Mouse (Mus musculus) left cerebral cortex, postnatal 25 days (tissue): ENCODE data around the gene Tmc3. TPM values are rescaled to one million over a fixed set of nuclear protein-coding genes. Genes with fewer than 3 reads are reported as not detected.

ENCODE experiments used
- DNase-seq, 2 experiments: peaks; one replicate each; pipeline ENCODE4 v3.0.0; 2022; ENCODE audit warnings: low spot score in 2 of 2, mixed read lengths in 1 of 2
- intact Hi-C: fragments of 180-260 bp; cut with DNase I; formaldehyde crosslinking; loops from one replicate; pipeline ENCODE4 v1.15.1; 2025
- total RNA-seq, 2 experiments: library from RNA; stranded (reverse); gene quantifications; 2 replicates each; pipeline ENCODE4 v1.2.3; 2021

Gene Tmc3
- total RNA-seq, 2 experiments from 2014 or later: 0.07 to 0.14 TPM

DNA sequence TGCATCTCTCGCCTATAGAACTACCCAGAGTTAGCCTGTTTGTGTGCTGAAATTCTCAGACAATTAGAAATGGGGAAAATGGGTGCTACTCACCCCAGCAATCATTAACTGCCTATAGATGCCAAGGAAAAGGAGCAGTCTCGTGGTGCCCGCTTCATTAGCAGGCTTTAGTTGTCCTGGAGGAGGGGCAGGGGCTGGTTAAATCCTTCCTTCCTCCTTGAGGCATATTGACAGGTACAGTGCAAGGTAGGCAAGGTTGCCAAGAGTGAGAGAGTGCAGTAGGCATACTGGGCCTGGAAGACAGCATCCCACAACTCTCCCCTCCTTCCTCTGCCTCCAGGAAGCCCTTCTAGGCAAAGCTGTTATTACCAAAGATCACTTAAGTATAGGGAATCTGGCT, 9.3 kb downstream of the Tmc3 start:
- DNase-seq: no peak
- intact Hi-C loops: no loop called here

DNA sequence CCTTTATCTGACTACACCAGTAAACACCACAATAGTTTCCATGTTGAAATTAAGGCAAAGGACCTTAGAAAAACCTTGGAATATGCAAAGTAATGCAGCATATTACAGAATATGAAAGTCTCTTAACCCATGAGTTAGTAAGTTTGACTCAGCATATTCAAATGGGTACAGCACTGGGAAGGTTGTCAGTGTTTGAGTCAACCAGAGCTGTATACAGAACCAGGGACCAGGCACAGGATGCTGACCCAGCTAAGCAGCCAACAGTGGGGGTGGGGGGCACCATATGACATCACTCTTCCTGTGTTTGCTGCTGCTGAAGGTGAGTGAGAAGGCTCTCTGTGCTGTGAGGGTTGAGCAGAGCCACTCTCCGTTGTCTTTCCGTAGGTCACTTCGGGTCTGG, 12.3 kb downstream of the Tmc3 start:
- intact Hi-C loops: no loop called here

DNA sequence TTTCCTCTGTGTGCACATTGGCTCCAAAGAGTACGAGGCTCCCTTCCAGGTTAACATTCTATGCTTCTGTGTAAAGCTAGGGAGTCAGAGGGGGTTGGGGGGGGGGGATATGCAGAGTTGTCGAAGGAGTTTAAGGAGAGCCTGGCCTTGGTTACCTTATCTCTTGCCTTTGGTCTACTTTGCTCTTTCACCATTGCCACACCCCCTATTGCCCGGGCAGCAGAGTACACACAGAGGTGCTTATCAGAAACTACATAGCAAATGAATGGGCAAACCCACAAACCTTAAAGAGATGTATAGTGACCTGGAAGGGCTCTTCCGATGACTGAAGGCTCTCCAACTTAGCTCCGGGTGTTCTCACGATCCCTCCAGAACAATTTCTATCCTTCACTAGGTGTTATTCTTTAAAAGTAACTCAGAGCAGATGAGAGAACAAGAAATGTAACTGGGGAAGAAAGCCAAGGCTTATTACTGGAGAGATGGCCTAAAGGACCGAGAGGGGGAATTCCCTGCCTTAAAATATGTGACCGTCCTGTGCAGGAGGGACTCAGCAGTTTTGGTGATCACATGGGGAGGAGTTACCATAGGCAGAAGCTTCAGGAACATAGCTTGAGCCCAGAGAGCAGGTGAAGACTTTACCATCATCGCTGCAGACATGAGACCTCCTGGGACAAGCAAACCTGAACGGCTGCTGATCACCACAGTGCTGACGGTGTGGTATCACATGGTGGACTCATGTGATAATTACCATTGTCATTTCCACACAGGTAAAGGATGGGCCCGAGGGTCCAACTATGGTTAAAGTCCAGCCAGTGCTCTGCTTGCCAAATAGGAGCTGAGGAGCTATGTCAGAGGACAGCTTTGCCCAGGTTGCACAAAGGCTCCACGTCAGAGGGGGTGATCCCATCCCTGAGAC, 14.5 kb downstream of the Tmc3 start:
- intact Hi-C loops: no loop called here
- DNase-seq: no peak

More for the DNA sequence above, 12.3 kb downstream of the Tmc3 start:
- no peak for DNase-seq

DNA sequence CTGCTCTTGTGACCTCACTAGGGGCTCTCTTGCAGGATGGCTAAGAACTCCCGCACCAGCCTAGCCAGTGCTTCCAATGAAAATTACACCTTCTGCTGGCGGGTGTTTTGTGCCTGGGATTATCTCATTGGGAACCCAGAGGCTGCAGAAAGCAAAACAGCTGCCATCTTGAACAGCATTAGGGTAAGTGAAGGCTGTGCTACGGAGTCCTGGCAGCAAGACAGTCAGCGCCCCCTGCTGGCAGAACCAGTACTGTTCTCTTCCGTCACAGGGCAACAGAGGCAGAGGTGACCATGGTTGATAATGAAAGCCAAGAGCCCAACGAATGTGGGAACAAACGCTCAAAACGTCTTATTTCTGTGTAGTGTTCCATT, 15.2 kb downstream of the Tmc3 start:
- intact Hi-C loops: loop anchor here (2.0 kb wide), 1 partner anchor 31 kb away; no protein-coding TSS in a partner anchor
- DNase-seq: peak in 1 of 2 experiments; percentile 17

DNA sequence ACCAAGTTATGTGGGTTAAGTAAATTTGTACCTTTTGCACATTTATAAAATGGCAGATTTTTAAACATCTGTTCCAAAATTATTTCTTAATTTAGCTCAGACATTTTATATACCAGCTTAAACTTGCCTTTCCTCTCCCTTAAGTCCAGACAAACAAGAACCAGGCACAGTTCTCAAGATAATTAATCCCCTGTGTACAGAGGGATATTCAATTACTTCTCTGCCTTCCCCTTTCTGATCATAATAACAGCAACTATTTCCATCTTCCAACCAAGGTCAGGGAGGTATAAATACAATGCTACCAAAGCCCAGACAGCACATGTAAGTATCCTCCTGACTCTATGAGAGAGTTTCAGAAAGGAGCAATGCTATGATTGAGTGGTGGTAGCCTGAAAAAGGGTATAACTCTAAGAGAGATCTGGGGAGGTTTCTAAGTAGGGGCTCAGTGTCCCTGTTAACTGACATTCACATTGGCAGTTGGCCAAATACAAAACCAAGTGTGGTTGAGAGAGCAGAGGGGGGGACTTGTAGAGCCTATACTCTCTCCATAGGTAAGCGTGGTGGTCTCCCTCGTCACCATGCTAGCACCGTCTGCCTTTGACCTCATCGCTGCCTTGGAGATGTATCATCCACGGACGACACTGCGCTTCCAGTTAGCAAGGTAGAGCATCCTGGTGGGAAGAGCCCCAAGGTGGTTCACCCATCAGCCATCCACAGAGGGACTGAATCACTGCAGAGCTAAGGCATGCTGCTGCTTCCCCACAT, 19.6 kb downstream of the Tmc3 start:
- intact Hi-C loops: no loop called here
- DNase-seq: no peak

DNA sequence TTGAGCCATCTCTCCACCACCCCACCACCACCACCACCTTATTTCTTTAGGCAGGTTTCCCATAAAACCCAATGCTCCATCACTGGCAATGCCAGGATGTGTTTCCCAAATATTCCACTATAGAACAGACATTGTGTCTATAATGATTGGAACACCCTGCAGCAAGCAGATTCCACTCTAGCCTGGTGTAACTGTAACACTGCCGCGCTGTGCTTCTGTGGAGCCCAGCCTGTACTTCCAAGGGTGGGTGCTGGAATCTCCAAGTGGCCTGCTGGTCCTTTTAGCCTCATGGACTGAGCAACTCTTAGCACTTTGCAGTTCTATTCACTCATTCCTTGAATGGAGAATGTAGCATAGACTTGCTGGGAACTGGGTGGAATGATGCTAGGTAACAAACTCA, 22.1 kb downstream of the Tmc3 start:
- no peak for DNase-seq
- intact Hi-C loops: no loop called here

DNA sequence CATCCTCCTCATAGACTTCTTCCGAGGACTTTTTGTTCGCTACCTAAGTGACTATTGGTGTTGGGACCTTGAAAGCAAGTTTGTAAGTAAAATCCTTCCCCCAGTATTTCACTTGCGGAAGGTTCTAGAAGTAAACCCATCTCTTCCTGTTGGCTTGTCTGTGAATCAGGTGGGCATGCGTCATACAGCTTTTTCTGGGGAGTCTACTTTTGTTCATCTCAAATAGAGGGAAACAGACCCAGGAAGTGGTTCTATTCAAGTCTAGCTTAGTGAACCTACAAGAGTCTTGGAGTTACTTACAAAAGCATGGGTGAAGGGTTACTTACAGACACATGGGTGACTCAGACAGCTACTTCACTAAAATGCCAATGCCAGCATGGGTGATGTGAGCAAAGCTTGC, 25.2 kb downstream of the Tmc3 start:
- DNase-seq: no peak
- intact Hi-C loops: no loop called here

DNA sequence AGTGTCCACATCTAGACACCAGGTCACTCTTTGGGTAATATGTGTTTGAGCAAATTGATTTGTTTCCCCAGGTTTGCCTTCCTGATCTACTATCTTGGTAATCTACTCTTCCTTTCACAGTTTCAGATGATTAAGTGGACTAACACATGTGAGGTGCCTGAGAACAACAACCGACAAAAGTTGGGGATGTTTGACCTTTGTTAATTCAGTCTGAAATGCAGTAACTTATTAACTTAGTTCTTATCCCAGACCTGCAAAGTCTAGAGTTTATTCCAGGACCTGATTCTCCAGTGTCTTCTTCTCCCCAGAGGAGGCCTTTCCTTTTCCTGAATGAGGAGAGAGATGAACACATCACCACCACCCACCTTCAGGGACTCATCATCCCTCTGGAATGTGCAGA, 27.2 kb downstream of the Tmc3 start:
- intact Hi-C loops: no loop called here
- no peak for DNase-seq

DNA sequence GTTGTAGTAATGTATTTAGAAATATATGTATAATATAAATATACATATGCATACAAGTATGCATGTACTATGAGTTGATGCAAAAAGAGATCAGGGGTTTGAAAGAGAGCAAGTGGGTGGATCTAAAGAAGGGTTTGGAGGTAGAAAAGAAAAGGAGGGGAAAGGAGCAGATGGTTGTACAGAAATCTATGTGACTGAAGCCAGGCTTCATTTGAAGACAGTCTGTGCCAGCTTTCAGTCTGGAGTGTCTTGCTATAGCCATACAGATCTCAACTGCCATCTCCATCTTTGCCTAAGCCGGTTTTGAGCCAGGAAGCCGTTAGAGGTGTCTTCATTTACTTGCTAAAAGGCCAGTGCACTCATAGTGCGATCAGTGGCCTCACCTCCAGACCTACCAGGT, 30.5 kb downstream of the Tmc3 start:
- peak in 1 of 2 experiments; percentile 70 for DNase-seq
- intact Hi-C loops: no loop called here

DNA sequence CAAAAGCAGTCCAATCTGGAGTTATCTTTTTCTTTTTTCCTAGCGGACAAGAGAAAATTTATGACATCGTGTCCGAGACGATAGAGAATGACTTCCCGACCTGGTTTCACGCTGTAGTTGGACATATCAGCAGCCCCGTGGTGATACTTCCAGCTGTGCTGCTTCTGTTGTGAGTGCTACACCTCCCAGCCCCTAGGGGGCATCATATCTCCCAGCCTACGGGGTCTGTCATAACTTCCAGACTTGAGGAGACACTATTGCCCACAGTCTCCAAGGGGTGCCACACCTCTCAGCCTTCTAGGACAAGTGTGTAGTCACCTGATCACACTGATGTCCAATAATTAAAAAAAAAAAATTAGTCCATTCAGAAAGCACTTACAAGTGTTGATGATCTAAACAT, 31.1 kb downstream of the Tmc3 start:
- DNase-seq: no peak
- intact Hi-C loops: no loop called here

DNA sequence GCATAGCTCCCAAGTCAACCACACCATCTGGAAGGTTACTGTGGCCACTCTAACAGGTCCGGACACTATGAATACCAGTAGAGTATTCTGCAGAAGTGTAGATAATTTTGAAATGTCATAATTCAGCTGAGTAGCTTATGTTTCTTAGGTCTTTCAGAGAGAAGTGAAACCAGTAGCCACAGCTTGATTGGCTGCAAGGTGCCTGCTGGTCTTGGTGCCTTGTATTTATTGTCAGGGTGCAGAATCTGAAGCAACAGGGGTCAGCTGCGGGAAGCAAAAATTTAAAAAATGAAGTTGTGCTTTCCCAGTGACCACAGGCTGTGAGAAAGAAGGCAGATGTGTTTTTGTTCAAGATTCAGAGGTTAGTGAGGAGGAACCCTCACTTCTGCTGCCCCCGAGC, 31.5 kb downstream of the Tmc3 start:
- intact Hi-C loops: no loop called here

DNA sequence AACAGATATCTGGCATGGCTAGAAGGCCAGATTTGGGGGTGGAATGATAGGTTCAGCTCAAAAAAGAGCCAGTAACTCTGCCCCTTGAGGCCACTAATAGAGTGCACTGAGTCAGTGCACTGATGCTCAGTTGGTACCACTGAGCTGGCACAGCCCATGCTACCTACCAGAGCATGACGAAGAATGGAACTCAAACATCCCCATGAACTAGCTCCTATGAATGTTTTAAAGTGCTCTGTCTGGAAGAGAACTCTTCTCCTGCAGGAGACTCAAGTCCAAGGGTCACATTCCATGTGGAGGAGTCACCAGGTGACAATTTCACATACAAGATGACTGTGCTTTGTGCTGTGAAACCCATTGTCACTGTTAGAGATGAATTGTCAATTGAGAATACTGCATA, 34.0 kb downstream of the Tmc3 start:
- intact Hi-C loops: no loop called here
- DNase-seq: no peak

More for the DNA sequence above, 31.5 kb downstream of the Tmc3 start:
- no peak for DNase-seq

DNA sequence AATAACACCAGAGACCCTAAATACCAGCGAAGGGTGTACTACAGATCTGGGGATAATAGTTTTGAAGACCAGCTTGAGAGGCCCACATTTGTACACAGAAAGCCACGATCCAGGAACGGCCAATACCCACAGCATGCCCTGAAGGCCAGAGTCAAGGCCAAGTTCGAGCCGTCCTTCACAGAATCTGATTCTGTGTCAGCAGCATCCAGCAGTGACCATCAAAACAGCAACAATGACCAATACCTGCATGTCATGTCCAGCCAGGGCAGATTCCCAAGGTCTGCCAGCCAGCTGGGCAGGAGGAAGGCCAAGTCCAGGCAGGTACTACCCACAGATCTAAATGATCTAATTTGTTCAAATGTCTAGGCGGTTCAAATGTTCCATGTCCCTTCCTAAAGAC, 37.9 kb downstream of the Tmc3 start:
- DNase-seq: no peak
- intact Hi-C loops: no loop called here

DNA sequence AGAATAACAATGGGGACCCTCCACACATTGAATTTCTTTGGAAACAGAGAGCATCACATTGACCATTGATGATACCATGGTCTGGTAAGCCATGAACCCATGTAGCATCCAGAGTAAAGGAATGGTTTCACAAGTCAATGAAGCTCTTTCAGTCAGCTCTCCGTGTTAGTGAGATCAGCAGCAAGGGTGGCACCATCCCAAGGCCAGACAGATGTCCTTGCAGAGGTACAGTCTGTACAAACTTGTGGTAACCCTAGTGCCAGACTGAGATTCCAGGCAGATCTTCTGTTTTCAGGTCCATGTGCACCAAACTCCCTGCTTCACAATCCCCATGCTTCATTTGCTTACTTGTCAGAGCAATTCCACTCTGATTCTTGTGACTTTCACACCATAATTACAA, 39.3 kb downstream of the Tmc3 start:
- intact Hi-C loops: no loop called here
- DNase-seq: no peak

DNA sequence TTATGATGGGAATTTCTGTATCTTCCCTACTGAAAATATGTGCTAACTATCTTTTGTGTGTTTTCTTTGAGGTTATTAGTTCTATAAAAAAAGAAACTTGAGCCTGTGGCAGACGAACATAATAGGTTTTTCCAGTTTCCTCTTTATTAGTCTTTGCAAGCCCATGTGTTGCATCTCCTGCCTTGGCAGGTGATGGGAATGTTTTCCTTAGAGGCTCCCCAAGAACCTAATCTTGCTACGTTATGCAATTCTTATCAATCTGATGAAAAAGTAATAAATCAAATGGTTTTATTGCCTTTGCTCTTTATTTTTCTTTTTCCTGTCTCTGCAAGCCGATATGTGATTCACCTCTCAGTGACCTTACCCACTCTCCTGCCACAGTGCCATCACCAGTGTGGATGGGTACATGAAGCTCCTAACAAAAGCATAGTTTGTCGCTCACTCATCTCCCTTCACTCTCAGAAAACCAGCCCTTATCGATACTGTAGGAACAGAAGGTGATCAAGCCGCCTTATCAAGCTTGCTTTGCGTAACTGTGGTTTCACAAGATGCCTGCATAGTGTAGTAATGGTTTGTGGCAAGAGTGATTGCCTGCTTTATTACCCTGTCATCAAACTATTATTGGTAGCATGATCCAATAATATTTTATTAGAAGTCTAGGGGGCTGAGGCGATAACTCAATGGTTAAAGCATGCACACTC, 42.0 kb downstream of the Tmc3 start:
- intact Hi-C loops: no loop called here
- no peak for DNase-seq

DNA sequence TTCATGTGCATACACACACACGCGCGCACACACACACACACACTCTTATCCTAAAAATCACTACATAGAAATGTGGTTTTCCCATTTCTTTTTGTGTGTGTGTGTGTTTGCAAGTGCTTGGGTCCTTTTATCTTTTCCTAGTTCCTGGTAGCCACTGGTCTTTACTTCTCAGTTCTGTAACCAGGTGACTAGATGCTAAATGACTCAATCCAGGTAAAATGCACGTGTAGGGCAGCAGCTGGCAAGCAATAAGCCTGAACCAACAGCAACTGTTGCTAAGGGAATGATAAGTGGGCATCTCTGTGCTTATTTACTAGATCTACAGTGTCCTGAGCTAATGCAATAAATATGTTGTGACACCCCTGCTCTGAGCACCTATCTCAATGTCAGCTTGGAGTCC, 42.6 kb downstream of the Tmc3 start:
- no peak for DNase-seq
- intact Hi-C loops: no loop called here

DNA sequence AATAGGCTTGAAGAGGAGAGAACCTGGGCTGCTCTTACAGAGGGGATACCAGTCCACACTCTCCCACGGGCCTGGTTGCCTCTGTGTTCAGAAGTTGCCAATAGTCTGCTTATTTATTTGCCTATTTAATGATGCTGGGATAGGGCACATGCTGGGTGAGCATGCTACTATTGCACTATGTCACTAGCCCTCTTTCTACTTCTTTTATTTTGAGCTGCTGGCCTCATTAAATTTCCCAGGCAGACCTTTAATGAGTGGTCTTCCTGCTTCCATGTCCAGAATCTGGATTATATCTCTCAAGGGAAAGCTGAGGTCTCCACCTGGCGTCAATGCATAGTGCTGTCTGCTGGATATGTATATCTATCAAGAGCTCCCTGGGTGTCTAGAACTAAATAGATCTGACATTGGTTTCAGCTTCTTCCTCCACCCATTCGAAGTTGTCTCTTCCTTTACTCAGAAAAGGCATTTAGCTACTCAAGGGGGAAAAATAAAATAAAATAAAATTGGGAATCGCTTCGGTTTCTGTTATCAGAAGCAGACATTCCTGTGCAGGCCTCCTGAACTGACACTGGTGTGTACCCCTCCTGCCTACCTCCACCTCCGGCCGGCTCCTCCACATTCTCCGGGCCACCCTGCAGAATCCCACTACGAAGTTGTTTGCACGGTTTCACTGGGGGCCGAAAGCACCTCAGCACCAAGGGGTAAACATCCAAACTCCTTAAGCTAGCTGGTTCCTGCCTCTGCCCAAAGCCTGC, 46.5 kb downstream of the Tmc3 start:
- intact Hi-C loops: loop anchor here (1.0 kb wide), 1 partner anchor 63 kb away; no protein-coding TSS in a partner anchor
- DNase-seq: peak in 1 of 2 experiments; percentile 37

DNA sequence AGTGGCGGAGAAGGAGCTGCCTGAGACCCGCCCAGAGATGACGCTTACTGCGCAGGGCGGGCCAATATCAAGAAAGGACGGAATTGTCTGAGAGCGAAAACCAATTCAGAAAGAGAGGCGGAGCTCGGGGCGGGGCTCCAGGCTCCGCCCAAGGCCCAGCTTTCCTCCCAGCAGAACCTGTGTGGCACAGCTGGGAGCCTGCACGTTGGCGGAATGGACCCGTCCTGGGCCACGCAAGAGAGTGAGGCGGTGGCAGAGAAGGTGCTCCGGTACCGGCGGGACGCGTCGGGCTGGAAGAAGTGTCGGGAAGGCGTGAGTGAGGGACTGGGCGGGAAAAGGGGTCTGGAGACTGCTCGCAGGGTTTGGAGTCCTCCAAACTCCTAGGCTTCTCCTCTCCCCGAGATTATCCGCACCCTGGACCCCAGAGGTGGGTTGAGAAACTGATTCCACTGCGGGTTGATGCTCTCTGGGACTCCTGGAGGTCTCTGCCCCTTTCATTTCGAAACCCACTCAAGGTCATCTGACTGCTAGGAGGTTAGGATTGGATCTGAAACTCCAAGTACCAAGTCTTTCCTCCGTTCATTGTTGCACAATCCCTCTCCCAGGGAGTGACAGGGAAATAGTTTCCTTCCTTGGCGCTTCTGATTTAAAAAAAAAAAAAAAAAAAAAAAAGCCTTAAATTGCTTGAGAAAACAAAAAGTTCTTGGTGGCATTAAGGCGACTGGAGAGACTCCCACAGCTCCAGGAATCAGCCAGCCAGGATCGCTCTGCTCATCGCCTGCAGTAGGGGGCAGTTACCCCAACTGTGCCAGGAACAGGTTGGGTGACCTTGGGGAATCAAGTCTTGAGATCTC, 47.3 kb downstream of the Tmc3 start, which contains the start of gene Stard5:
Stard5 (plus strand) TSS at position 132 of the 854 bp plus-strand sequence.
- DNase-seq: peak; percentile 83 to 94
- intact Hi-C loops: loop anchor here (1.0 kb wide), 1 partner anchor 64 kb away; no protein-coding TSS in a partner anchor
